Mouse (Mus musculus) limb, embryonic 12.5 days (tissue): Measurements from ENCODE around the gene Pld2. TPM values are rescaled to one million over a fixed set of nuclear protein-coding genes. Genes with fewer than 3 reads are reported as not detected.
"Not testable (repeated sequence)": the region's sequence is repeated elsewhere in the genome, so short reads cannot be mapped to it uniquely, and the experiment has no call there.

Source experiments
- ATAC-seq: fragments of 200-750 bp; cut with Nextera tagmentation; 2 replicates; pipeline ENCODE4 v1.8.0; 2017; ENCODE audit warnings: low read depth, moderate TSS enrichment; ENCODE audit not compliant: insufficient number of reproducible peaks, insufficient read depth, low FRiP score, low TSS enrichment
- H3K27ac ChIP-seq: fragments of 300-500 bp; sonication (generic); 2 replicates; pipeline ENCODE4 v1.5.1; 2016; ENCODE audit warnings: mild to moderate bottlenecking, moderate library complexity
- H3K27me3 ChIP-seq: fragments of 300-500 bp; sonication (generic); 2 replicates; pipeline ENCODE4 v1.6.1; 2016; ENCODE audit warnings: mild to moderate bottlenecking, moderate library complexity
- H3K36me3 ChIP-seq: fragments of 300-500 bp; sonication (generic); 2 replicates; pipeline ENCODE4 v1.6.1; 2016; ENCODE audit warnings: mild to moderate bottlenecking, moderate library complexity
- H3K4me1 ChIP-seq: fragments of 300-500 bp; sonication (generic); replicated peaks from 2 replicates; pipeline ENCODE4 v1.6.1; 2016
- H3K4me2 ChIP-seq: fragments of 300-500 bp; sonication (generic); 2 replicates; pipeline ENCODE4 v1.6.1; 2016; ENCODE audit warnings: mild to moderate bottlenecking, moderate library complexity
- H3K4me3 ChIP-seq: fragments of 300-500 bp; sonication (generic); replicated peaks from 2 replicates; pipeline ENCODE4 v1.5.1; 2016; ENCODE audit warnings: mild to moderate bottlenecking
- H3K9ac ChIP-seq: fragments of 300-500 bp; sonication (generic); replicated peaks from 2 replicates; pipeline ENCODE4 v1.6.1; 2016; ENCODE audit warnings: mild to moderate bottlenecking, moderate library complexity
- H3K9me3 ChIP-seq: fragments of 300-500 bp; sonication (generic); 2 replicates; pipeline ENCODE4 v1.6.1; 2016; ENCODE audit warnings: mild to moderate bottlenecking, moderate library complexity
- WGBS: fragments of 180-500 bp; shearing (Covaris S2); methylation state at CpG from one replicate; pipeline ENCODE4 v1.1.7; 2016; 5-methylcytosine and 5-hydroxymethylcytosine counted together
- polyA plus RNA-seq: library from polyadenylated mRNA; unstranded; fragments of >200 nt; fragmentation: Nextera tagmentation; extraction: Ambion mirVana; gene quantifications from 2 replicates; pipeline ENCODE4 v1.2.1, GENCODE M21; 2016

Pld2 gene
- polyA plus RNA-seq, 1 experiment from 2014 or later: 4.5 TPM

DNA sequence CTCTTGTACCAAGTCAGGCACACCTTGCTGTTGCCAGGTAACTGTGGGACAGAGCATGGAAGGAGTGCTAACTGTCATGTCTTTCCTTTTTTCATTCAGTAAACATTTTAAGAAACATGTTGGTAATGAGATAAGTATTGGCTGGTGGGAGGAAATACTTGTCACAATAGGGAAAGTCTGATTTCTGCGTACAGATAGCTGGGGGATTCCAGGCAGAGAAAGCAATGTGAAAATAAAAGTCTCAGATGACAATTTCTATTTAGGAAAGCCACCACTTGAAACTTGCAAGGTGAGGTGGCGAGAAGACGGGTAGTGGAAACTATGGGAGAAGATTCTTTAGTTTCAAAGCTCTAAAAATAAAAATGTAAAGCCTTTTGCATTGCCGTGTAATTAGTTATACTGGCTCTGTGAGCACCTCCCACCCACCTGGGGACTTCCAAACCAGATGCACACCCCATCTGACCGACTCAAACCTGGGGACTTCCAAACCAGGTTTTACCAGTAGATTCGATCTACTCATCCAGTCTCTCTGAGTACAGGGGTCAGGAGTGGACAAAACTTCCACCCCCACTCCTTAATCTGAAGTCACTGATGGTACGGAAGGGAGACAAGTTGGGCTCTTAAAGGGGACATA, 27.0 kb upstream of the Pld2 start:
- no peak for ATAC-seq
- no peak overlapping the region for H3K4me2 ChIP-seq
- no peaks in the 10 kb centered on the region for H3K9me3 ChIP-seq
- no peak overlapping the region for H3K4me3 ChIP-seq
- peaks cover 8% of the 10 kb centered on the region; the same call in 1 of the 2 replicates for H3K27me3 ChIP-seq
- no peaks in the 10 kb centered on the region for H3K36me3 ChIP-seq
- H3K27ac ChIP-seq: no peak overlapping the region
- H3K4me1 ChIP-seq: peaks cover 4% of the 10 kb centered on the region; the same call in 1 of the 2 replicates
- H3K9ac ChIP-seq: no peak overlapping the region
- WGBS: 82% methylated on average over 7 of the region's 7 CpGs

DNA sequence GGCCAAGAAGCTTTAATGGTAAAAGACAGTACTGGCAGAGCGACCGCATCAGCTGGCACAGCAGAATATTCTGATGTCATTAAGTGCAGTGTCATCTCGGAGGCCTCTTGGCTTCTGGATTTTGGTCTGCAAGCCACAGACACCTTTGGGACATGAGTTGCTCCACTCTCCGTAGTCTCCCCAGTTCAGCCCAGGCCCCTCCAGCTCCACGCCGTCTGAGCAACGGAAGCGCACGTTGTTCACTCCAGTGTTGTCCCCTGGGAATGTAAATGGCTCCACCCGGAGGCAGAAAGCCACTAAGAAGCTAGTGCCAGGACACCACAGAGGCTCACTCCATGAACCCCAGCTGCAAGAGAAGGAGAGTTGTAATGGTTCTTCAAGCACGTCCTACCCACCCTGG, 26.3 kb upstream of the Pld2 start:
- Histone ChIP-seq H3K4me3 (no peak overlapping the region), H3K4me2 (no peak overlapping the region), H3K36me3 (no peaks in the 10 kb centered on the region), H3K27me3 (peaks cover 8% of the 10 kb centered on the region; the same call in 1 of the 2 replicates), H3K9me3 (no peaks in the 10 kb centered on the region), H3K9ac (no peak overlapping the region), H3K4me1 (peaks cover 4% of the 10 kb centered on the region; the same call in 1 of the 2 replicates), H3K27ac (no peak overlapping the region)
- WGBS: 63% methylated on average over 11 of the region's 11 CpGs
- ATAC-seq: no peak

DNA sequence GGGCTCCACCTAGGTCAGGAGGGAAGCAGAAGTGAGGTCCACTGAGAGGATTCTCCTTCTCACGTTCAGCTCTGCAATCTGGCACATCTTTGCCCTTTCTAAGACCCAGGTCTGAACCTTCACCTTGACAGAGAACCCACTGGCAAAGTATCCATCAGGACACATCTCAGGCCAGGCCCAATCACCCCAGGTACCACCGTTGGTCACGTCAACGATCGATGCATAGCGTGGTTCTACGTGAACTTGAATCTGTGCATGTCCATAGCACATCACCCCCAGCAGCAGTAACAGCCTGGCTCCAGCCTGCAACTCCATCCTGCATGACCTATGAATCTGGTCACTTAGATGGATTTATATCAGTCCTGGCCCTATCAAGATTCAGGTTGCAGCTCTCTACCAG, 25.6 kb upstream of the Pld2 start, which contains the start of gene Vmo1:
TSS of gene Vmo1 (minus strand) at position 329 of the 400 bp plus-strand sequence.
- H3K4me1 ChIP-seq: peaks cover 4% of the 10 kb centered on the region; the same call in 1 of the 2 replicates
- H3K36me3 ChIP-seq: no peaks in the 10 kb centered on the region
- H3K27me3 ChIP-seq: 0 out of 2 replicates have a peak, but pooled peaks cover 3% of the 10 kb centered on the region
- no peaks in the 10 kb centered on the region for H3K9me3 ChIP-seq
- H3K27ac ChIP-seq: no peak within 1 kb of the TSS
- ATAC-seq: no peak
- no peak within 1 kb of the TSS for H3K4me3 ChIP-seq
- H3K4me2 ChIP-seq: no peak within 1 kb of the TSS
- H3K9ac ChIP-seq: no peak within 1 kb of the TSS
- 90% methylated on average over 7 of the region's 7 CpGs for WGBS

DNA sequence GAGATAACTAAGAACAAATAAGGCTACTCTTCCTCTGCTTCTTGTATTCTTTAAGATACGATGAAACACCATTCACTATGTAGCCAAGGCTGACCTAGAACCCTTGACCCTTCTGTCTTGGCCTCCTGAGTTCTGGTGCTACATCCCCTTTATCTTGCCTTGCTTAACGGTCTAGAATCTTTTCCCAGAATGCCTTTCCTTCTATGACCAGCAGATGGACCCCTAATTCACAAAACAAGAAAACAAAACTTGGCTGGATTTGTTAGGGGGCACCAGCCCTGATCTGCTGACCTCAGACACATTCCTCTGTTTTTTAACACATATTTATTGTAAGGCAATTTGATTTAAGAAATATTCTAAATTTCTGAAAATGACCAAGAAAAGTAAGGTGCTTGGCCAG, 23.5 kb upstream of the Pld2 start:
- Histone ChIP-seq H3K4me2 (no peak overlapping the region), H3K9ac (no peak overlapping the region), H3K9me3 (no peaks in the 10 kb centered on the region), H3K4me1 (peaks cover 10% of the 10 kb centered on the region; the same call in 1 of the 2 replicates), H3K4me3 (no peak overlapping the region), H3K27ac (no peak overlapping the region), H3K27me3 (peaks cover 11% of the 10 kb centered on the region), H3K36me3 (no peaks in the 10 kb centered on the region)
- 13% methylated on average over 2 of the region's 2 CpGs for WGBS
- ATAC-seq: no peak

DNA sequence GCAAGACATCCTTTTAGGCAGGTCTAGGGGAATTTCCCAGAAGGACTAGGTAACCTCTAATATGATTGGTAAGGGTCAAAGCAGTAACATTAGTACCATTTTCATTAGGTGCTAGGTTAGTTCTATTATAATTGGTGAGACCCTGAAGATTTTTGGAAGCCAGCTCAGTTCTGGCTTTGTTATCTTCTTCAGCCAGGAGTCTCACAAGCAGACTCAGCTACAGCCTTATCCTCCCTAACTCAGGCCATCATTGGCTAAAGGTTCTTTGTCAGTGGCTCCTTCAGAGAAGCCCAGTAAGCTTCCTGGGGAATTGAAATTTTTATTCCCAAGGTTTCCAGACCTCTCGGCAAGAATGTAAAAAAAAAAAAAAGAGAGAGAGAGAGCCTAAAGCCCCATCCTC, 21.4 kb upstream of the Pld2 start:
- no peak overlapping the region for H3K4me2 ChIP-seq
- H3K9ac ChIP-seq: no peak overlapping the region
- peaks cover 10% of the 10 kb centered on the region; the same call in 1 of the 2 replicates for H3K4me1 ChIP-seq
- no peaks in the 10 kb centered on the region for H3K9me3 ChIP-seq
- peaks cover 11% of the 10 kb centered on the region for H3K27me3 ChIP-seq
- WGBS: 67% methylated on average over 1 of the region's 1 CpGs
- H3K4me3 ChIP-seq: no peak overlapping the region
- ATAC-seq: no peak
- no peak overlapping the region for H3K27ac ChIP-seq
- no peaks in the 10 kb centered on the region for H3K36me3 ChIP-seq

DNA sequence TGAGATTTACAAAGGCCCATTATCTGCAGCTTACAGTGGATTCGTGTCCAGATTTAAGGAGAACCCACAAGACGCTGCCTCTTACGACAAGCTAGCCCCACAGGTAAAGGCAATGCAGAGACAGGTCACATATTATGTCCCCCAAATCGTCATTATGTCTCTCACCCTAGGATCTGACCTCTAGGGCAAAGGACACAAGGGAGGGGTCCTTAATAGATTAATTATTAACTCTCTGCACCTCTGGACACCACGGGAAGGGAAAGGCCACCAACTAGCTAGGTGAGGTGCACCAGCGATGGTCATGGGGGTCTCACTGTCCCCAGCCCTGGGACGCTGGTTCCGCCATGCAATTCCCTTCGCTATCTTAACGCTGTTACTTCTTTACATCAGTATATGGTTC, 20.9 kb upstream of the Pld2 start, which contains the start of gene Gltpd2:
TSS of gene Gltpd2 (plus strand) at position 274 of the 400 bp plus-strand sequence.
- H3K4me2 ChIP-seq: peak within 1 kb of the TSS; percentile 57
- H3K4me3 ChIP-seq: peak within 1 kb of the TSS; percentile 31

DNA sequence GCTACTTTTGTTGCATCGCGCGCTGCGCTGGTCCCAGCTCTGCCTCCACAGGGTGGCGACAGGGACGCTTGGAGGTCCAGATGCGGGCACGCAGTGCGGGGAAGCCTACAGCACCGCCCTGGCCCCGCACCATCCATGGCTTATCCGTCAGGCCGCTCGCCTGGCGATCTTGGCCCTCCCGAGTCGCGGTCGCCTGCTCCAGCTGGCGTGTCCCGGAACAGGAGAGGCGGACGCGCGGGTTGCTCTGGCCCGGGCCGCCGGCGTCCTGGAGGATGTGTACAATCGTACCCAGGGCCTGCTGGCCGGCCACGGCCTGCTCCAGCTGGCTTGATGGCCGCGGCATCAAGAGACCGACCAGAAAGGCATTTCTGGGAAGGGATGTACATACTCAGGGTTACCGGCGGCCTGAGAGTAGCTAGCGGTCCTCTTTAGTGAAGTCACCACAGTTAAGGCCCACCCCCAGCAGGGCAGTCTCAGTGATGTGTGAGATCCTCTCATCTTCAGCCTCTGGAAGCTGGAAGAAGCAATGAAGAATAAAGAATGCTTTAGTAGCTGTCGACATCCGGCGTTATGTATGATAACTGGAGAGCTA, 19.6 kb upstream of the Pld2 start:
- H3K4me2 ChIP-seq: peak overlapping the region; percentile 57
- 11% methylated on average over 41 of the region's 41 CpGs for WGBS
- peak overlapping the region; percentile 31 for H3K4me3 ChIP-seq
- H3K27me3 ChIP-seq: peaks cover 11% of the 10 kb centered on the region
- H3K27ac ChIP-seq: peak overlapping the region; percentile 70; the same call in 1 of the 2 replicates
- ATAC-seq: 0 out of 2 replicates have a peak, but pooled peaks have one; percentile 33
- H3K4me1 ChIP-seq: peaks cover 10% of the 10 kb centered on the region; the same call in 1 of the 2 replicates
- no peaks in the 10 kb centered on the region for H3K36me3 ChIP-seq
- H3K9ac ChIP-seq: peak overlapping the region; percentile 63
- no peaks in the 10 kb centered on the region for H3K9me3 ChIP-seq

More for the DNA sequence above, 20.9 kb upstream of the Pld2 start, which contains the start of gene Gltpd2:
- H3K9ac ChIP-seq: peak within 1 kb of the TSS; percentile 63
- H3K4me1 ChIP-seq: peaks cover 10% of the 10 kb centered on the region; the same call in 1 of the 2 replicates
- no peaks in the 10 kb centered on the region for H3K36me3 ChIP-seq
- H3K27me3 ChIP-seq: peaks cover 11% of the 10 kb centered on the region
- WGBS: 88% methylated on average over 10 of the region's 10 CpGs
- no peak for ATAC-seq
- H3K27ac ChIP-seq: 0 out of 2 replicates have a peak within 1 kb of the TSS, but pooled peaks have one; percentile 70
- H3K9me3 ChIP-seq: no peaks in the 10 kb centered on the region

DNA sequence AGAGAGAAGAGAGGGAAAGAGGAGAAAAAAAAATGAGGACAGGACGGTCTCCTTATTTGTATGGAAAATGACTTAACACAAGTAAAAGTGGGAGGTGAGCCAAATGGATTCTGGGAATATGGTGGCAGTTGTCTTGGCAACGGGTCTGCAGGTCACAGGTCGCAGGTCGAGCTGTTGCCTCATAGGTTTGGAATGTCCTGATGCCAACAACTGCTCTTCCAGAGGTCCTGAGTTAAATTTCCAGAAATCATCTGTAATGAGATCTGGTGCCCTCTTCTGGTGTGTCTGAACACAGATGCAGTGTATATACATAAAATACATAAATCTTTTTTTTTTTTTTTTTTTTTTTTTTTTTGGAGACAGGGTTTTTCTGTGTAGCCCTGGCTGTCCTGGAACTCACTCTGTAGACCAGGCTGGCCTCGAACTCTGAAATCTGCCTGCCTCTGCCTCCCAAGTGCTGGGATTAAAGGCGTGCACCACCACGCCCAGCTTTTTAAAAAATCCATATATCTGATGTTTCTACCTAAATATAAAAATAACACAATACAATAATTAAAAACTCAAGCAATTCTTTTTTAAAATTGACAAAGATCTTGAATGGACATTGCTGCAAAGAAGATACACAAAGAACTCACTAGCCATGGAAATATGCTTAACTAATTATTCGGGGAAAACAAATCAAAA, 16.4 kb upstream of the Pld2 start:
- H3K9ac ChIP-seq, ATAC-seq, H3K27ac ChIP-seq, H3K4me2 ChIP-seq, H3K4me3 ChIP-seq, H3K9me3 ChIP-seq: not testable (repeated sequence)
- Histone ChIP-seq H3K27me3 (peaks cover 11% of the 10 kb centered on the region), H3K4me1 (peaks cover 18% of the 10 kb centered on the region), H3K36me3 (peaks cover 24% of the 10 kb centered on the region)
- WGBS: 88% methylated on average over 8 of the region's 8 CpGs

DNA sequence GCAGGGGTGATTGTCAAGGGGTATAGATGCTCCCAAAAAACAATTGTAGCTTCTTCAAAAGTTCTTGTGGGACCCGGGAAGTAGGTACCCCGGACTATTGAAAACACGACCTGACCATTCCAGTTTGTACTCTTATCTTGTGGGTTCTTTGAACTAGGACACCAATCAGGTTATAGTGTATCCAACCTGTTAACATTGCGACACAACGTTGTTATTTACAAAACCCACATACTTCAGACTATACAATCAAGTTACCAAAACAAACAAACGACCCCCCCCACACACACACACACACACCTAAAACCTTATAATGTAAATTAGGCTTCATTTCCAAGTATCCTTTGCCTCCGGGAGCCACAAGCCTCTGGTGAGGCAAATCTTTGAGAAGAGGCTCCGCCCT, 15.1 kb upstream of the Pld2 start:
- peak overlapping the region; percentile 71 for H3K4me3 ChIP-seq
- peaks cover 32% of the 10 kb centered on the region for H3K36me3 ChIP-seq
- no peak overlapping the region for H3K27ac ChIP-seq
- peak overlapping the region; percentile 51 for H3K4me2 ChIP-seq
- H3K27me3 ChIP-seq: peaks cover 9% of the 10 kb centered on the region
- H3K9me3 ChIP-seq: no peaks in the 10 kb centered on the region
- no peak overlapping the region for H3K9ac ChIP-seq
- H3K4me1 ChIP-seq: peaks cover 15% of the 10 kb centered on the region
- 7% methylated on average over 8 of the region's 8 CpGs for WGBS
- ATAC-seq: peak; percentile 41

DNA sequence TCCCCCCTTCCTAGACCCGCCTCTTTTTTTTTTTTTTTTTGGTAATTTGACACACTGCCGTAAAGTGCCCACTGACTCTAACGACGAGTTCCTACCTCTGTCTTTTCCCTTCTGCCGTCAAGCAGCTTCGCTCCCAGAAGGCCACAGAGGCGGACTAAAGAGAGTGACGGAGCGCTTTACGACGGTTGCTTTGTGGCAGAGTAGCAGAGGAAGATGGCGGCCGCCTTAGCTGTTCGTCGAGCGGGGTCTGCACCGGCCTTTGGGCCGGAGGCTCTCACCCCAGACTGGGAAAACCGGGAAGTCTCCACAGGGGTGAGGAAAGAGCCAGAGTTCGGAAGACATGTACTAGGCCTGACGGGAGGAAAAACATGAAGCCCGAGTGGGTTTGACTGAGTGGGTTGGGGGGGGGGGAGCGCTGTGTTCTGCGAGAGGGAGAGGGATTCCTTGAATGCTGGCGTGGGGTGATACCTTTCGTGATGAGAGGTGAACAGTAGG, 14.6 kb upstream of the Pld2 start, which contains the start of gene Psmb6:
TSS of gene Psmb6 (plus strand) at position 184 of the 495 bp plus-strand sequence.
- peak; percentile 94 for ATAC-seq
- WGBS: under 1% methylated on average over 24 of the region's 26 CpGs
- H3K27ac ChIP-seq: peak within 1 kb of the TSS; percentile 41; the same call in 1 of the 2 replicates

More for the DNA sequence above, 14.6 kb upstream of the Pld2 start, which contains the start of gene Psmb6:
- peaks cover 32% of the 10 kb centered on the region for H3K36me3 ChIP-seq
- H3K27me3 ChIP-seq: peaks cover 4% of the 10 kb centered on the region
- peaks cover 11% of the 10 kb centered on the region for H3K4me1 ChIP-seq
- H3K9ac ChIP-seq: peak within 1 kb of the TSS; percentile 72
- peak within 1 kb of the TSS; percentile 76 for H3K4me2 ChIP-seq
- peak within 1 kb of the TSS; percentile 71 for H3K4me3 ChIP-seq
- no peaks in the 10 kb centered on the region for H3K9me3 ChIP-seq
